Mouse (Mus musculus) forebrain, embryonic 14.5 days (tissue): ENCODE data around the gene Grin2d. TPM values are rescaled to one million over a fixed set of nuclear protein-coding genes. Genes with fewer than 3 reads are reported as not detected.

ENCODE experiments used
- ATAC-seq: fragments of 200-750 bp; cut with Nextera tagmentation; 2 replicates; pipeline ENCODE4 v1.8.0; 2017; ENCODE audit warnings: mild to moderate bottlenecking, moderate library complexity
- DNase-seq: peaks from one replicate; pipeline ENCODE4 v3.0.0-alpha.2; 2015; ENCODE audit warnings: low spot score
- H3K27ac ChIP-seq: fragments of 300-500 bp; sonication (generic); 2 replicates; pipeline ENCODE4 v1.5.1; 2014; ENCODE audit warnings: low read depth, mild to moderate bottlenecking, control low read depth, low read length, moderate library complexity
- H3K27me3 ChIP-seq: fragments of 300-500 bp; sonication (generic); replicated peaks from 2 replicates; pipeline ENCODE4 v1.6.1; 2014; ENCODE audit warnings: low read length, control low read depth, mixed read lengths; ENCODE audit not compliant: control insufficient read depth, insufficient read depth
- H3K36me3 ChIP-seq: fragments of 300-500 bp; sonication (generic); 2 replicates; pipeline ENCODE4 v1.6.1; 2014; ENCODE audit warnings: low read length, control low read depth; ENCODE audit not compliant: control insufficient read depth, insufficient read depth
- H3K4me1 ChIP-seq: fragments of 300-500 bp; sonication (generic); 2 replicates; pipeline ENCODE4 v1.6.1; 2014; ENCODE audit warnings: antibody characterized with exemption, low read length, control low read depth; ENCODE audit not compliant: control insufficient read depth, insufficient read depth
- H3K4me2 ChIP-seq: fragments of 300-500 bp; sonication (generic); 2 replicates; pipeline ENCODE4 v1.6.1; 2014; ENCODE audit warnings: mild to moderate bottlenecking, control low read depth, low read length
- H3K4me3 ChIP-seq: fragments of 300-500 bp; sonication (generic); 2 replicates; pipeline ENCODE4 v1.5.1; 2014; ENCODE audit warnings: low read depth, low read length, control low read depth
- H3K9ac ChIP-seq: fragments of 300-500 bp; sonication (generic); 2 replicates; pipeline ENCODE4 v1.6.1; 2014; ENCODE audit warnings: mild to moderate bottlenecking, low read length, control low read depth, moderate library complexity
- H3K9me3 ChIP-seq: fragments of 300-500 bp; sonication (generic); replicated peaks from 2 replicates; pipeline ENCODE4 v1.6.1; 2016; ENCODE audit warnings: low read length, control low read depth, mixed read lengths; ENCODE audit not compliant: control insufficient read depth
- WGBS: fragments of 180-500 bp; shearing (Covaris S2); extraction: QIAGEN DNeasy Blood & Tissue Kit; methylation state at CpG from one replicate; pipeline ENCODE4 v1.1.7; 2014; 5-methylcytosine and 5-hydroxymethylcytosine counted together
- polyA plus RNA-seq: library from polyadenylated mRNA; unstranded; fragments of >200 nt; fragmentation: Nextera tagmentation; extraction: Ambion mirVana; gene quantifications from 2 replicates; pipeline ENCODE4 v1.2.1, GENCODE M21; 2014

Gene Grin2d
- polyA plus RNA-seq, 1 experiment from 2014 or later: 0.52 TPM

DNA sequence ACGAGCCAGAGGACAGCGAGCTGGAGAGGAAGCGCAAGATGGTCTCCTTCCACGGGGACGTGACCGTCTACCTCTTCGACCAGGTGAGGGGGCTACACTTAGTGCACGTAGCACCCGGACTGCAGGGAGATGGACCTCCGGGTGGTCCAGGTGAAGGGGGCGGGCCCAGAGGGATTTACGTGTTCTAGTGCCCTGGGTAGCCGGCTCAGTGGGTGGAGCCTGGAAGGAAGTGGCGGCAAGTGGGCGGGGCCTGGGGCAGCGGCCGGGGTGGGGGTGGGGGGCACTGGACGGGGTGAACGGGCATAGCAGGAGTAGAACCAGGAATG, 79.7 kb downstream of the Grin2d start:
- ATAC-seq (no peak), DNase-seq (no peak)
- Histone ChIP-seq H3K27me3 (0 out of 2 replicates have a peak, but pooled peaks cover 4% of the 10 kb centered on the region), H3K9ac (peak overlapping the region; percentile 58), H3K36me3 (peaks cover 81% of the 10 kb centered on the region), H3K4me1 (peaks cover 9% of the 10 kb centered on the region), H3K27ac (no peak overlapping the region), H3K4me3 (peak overlapping the region; percentile 22), H3K4me2 (peak overlapping the region; percentile 57), H3K9me3 (no peaks in the 10 kb centered on the region)
- 5% methylated on average over 17 of the region's 19 CpGs for WGBS

GRCm38 (mm10) chr7:45797661-45798510, 80.3 kb downstream of the Grin2d start:
- Histone ChIP-seq H3K4me3 (peak overlapping the region; percentile 22), H3K27ac (no peak overlapping the region), H3K9ac (peak overlapping the region; percentile 58), H3K36me3 (peaks cover 81% of the 10 kb centered on the region), H3K4me1 (peaks cover 9% of the 10 kb centered on the region), H3K27me3 (0 out of 2 replicates have a peak, but pooled peaks cover 4% of the 10 kb centered on the region), H3K9me3 (no peaks in the 10 kb centered on the region), H3K4me2 (peak overlapping the region; percentile 57)
- 2% methylated on average over 48 of the region's 60 CpGs for WGBS
- ATAC-seq (no peak), DNase-seq (no peak)

DNA sequence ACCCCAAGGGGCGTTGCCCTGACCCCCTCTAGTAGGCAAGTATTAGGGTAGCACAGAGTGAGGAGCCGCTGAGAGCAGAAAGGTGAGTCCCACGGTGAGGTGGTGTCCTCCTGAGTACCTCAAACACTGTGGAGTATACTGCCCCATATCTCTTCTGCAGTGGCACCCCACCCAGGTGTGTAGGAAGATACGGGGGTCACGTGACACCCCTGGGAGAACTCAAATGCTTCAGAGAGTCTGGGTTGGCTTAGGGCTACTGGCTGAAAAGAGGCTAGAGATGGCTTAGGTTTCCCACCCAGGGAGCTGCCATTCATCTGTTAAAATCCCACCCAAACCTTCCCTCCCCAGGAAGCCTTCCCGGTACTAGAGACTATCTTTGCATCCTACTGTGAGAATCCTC, 81.2 kb downstream of the Grin2d start:
- H3K27me3 ChIP-seq: 0 out of 2 replicates have a peak, but pooled peaks cover 4% of the 10 kb centered on the region
- peaks cover 82% of the 10 kb centered on the region for H3K36me3 ChIP-seq
- 38% methylated on average over 6 of the region's 6 CpGs for WGBS
- H3K27ac ChIP-seq: no peak overlapping the region
- no peaks in the 10 kb centered on the region for H3K9me3 ChIP-seq
- ATAC-seq (no peak), DNase-seq (no peak)
- H3K4me2 ChIP-seq: 0 out of 2 replicates have a peak overlapping the region, but pooled peaks have one; percentile 18
- peak overlapping the region; percentile 58; the same call in 1 of the 2 replicates for H3K9ac ChIP-seq
- no peak overlapping the region for H3K4me3 ChIP-seq
- H3K4me1 ChIP-seq: peaks cover 9% of the 10 kb centered on the region

DNA sequence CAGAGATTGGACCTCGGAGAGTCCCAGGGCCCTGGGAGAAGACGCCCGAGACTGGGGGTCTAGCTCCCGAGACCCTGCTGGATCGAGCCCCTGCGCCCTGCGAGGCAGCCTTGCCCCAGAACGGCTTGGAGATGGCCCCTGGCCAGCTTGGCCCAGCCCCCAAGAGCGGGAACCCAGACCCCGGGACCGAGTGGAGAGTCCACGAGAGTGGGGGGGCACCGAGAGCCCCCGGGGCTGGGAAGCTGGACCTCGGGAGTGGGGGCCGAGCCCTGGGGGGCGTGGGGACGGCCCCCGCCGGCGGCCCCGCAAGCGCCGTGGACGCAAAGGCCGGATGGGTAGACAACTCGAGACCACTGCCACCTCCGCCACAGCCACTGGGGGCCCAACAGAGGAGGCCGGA, 83.2 kb downstream of the Grin2d start:
- Histone ChIP-seq H3K27ac (no peak overlapping the region), H3K4me1 (peaks cover 9% of the 10 kb centered on the region), H3K36me3 (peaks cover 86% of the 10 kb centered on the region), H3K4me2 (no peak overlapping the region), H3K9me3 (no peaks in the 10 kb centered on the region), H3K9ac (no peak overlapping the region), H3K27me3 (0 out of 2 replicates have a peak, but pooled peaks cover 4% of the 10 kb centered on the region), H3K4me3 (no peak overlapping the region)
- no peak for ATAC-seq
- 92% methylated on average over 22 of the region's 29 CpGs for WGBS
- no peak for DNase-seq

DNA sequence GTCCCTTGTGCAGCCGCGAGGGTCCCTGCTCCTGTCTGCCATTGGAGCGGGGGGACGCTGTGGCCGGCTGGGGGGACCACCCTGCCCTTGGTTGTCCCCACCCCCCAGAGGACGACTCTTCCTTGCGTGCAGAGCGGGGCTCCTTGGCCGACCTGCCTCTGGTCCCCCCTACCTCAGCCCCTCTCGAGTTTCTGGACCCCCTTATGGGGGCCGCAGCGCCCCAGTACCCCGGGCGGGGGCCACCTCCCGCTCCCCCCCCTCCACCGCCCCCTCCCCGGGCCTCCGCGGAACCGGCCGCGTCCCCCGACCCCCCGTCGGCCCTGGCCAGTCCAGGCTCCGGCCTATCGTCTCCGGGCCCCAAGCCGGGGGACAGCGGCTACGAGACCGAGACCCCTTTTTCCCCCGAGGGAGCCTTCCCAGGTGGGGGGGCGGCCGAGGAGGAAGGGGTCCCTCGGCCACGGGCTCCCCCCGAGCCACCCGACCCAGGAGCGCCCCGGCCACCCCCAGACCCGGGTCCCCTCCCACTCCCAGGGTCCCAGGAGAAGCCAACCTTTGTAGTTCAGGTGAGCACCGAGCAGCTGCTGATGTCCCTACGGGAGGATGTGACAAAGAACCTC, 84.1 kb downstream of the Grin2d start:
- Histone ChIP-seq H3K9ac (no peak overlapping the region), H3K9me3 (no peaks in the 10 kb centered on the region), H3K4me3 (no peak overlapping the region), H3K4me1 (peaks cover 9% of the 10 kb centered on the region), H3K27ac (no peak overlapping the region), H3K4me2 (no peak overlapping the region), H3K36me3 (peaks cover 91% of the 10 kb centered on the region), H3K27me3 (0 out of 2 replicates have a peak, but pooled peaks cover 4% of the 10 kb centered on the region)
- ATAC-seq: no peak
- DNase-seq: no peak
- WGBS: 92% methylated on average over 40 of the region's 44 CpGs

DNA sequence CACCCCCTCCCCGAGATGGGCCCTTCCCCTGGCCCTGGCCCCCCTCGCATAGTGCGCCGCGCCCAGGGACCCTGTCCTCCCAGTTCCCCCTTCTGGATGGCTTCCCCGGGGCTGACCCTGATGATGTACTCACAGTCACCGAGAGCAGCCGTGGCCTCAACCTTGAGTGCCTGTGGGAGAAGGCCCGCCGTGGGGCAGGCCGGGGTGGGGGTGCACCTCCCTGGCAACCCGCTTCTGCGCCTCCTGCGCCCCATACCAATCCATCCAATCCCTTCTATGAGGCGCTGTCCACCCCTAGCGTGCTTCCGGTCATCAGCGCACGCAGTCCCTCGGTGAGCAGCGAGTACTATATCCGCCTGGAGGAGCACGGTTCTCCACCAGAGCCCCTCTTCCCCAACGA, 84.9 kb downstream of the Grin2d start:
- 91% methylated on average over 19 of the region's 24 CpGs for WGBS
- Histone ChIP-seq H3K27ac (no peak overlapping the region), H3K4me1 (peaks cover 8% of the 10 kb centered on the region), H3K4me3 (no peak overlapping the region), H3K27me3 (0 out of 2 replicates have a peak, but pooled peaks cover 4% of the 10 kb centered on the region), H3K9ac (no peak overlapping the region), H3K9me3 (no peaks in the 10 kb centered on the region), H3K36me3 (peaks cover 94% of the 10 kb centered on the region), H3K4me2 (no peak overlapping the region)
- DNase-seq (no peak), ATAC-seq (no peak)

DNA sequence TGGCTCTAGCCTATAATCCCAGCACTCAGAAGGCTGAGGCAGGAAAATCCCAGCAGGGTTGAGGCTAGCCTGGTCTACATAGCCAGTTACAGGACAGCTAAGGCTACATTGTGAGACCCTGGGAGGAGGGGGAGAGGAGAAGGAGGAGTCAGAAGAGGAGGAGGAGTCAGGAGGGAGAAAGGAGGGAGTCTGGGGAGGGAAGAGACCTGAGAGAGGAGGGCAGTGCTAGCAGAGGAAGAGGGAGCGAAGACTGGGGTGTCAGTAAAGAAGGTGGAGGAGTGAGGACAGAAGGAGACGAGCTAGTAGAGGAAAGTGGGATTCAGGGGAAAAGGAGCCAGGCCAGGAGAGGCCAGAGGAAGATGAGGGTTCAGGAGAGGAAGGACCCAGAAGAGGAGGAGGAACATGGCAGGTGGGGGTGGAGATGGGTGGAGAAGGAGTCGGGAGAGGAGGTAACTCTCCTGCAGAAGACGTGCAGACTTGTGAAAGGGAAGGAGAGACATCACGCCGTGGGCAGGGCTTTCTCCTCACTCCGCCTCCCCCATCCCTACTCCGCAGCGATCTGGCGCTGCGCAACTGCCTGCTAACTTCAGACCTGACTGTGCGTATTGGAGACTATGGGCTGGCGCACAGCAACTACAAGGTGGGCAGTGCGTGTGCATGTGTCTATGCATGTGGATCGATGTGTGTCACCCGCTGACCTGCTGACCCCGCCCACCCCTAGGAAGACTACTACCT, 86.3 kb downstream of the Grin2d start:
- no peak overlapping the region for H3K4me2 ChIP-seq
- H3K27ac ChIP-seq: no peak overlapping the region
- H3K4me3 ChIP-seq: no peak overlapping the region
- ATAC-seq (no peak), DNase-seq (no peak)
- H3K9ac ChIP-seq: no peak overlapping the region
- no peaks in the 10 kb centered on the region for H3K9me3 ChIP-seq
- H3K36me3 ChIP-seq: peaks cover 93% of the 10 kb centered on the region
- H3K4me1 ChIP-seq: no peaks in the 10 kb centered on the region
- WGBS: 83% methylated on average over 17 of the region's 17 CpGs
- 0 out of 2 replicates have a peak, but pooled peaks cover 4% of the 10 kb centered on the region for H3K27me3 ChIP-seq

DNA sequence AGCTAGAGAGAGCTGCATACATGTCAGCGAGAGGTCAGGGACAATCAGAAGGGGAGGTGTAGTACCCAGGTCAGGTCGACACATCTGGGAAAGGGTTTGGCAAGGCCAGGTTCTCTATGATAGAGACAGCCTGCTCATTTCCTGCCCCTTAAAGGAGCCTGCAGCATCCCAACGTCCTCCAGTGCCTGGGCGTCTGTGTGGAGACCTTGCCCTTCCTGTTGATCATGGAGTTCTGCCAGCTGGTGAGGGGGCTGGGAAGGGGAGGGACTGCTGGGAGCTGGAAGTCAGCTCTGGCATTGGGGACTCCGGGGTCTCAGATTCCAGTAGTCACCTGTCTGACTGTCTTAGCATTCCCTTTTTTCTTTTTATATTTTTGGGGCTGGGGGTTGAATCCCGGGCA, 87.5 kb downstream of the Grin2d start:
- no peaks in the 10 kb centered on the region for H3K27me3 ChIP-seq
- no peak for ATAC-seq
- no peak overlapping the region for H3K4me3 ChIP-seq
- WGBS: 89% methylated on average over 6 of the region's 6 CpGs
- H3K9me3 ChIP-seq: no peaks in the 10 kb centered on the region
- no peak overlapping the region for H3K9ac ChIP-seq
- no peak overlapping the region for H3K4me2 ChIP-seq
- no peak overlapping the region for H3K27ac ChIP-seq
- H3K4me1 ChIP-seq: 0 out of 2 replicates have a peak, but pooled peaks cover 3% of the 10 kb centered on the region
- DNase-seq: no peak
- peaks cover 85% of the 10 kb centered on the region for H3K36me3 ChIP-seq
